Mouse (Mus musculus): Measurements from ENCODE around the gene Zfp398.

Gene Zfp398

DNA sequence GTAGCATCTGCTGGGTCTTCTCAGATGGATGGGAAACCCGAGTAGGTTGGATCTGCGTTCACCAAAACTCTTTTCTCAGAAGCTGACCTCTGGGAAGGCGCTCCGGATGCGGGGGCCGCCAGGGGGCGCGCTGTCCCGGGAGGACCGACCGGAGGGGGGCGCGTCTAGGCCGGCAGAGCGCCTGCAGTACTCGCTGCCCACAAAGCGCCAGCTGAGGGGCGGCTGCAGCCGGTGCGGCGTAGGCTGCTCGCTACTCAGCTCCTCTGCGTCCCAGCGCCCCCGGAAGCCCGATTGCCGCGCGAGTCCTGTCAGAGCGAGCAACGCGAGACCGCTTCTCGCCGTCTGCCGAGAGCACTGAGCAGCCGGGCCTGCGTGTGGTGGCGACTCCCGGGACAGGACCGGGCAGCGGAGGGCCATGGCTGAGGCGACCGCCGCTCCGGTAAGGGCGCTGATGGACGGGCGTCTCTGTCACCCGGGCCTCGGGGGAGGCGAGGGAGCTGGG lies at the start of gene Zfp398:
Zfp398 (plus strand) TSS at position 180 of the 502 bp plus-strand sequence.
- peak; percentile 93 for DNase-seq (ENCODE audit: low read depth, low spot score)

DNA sequence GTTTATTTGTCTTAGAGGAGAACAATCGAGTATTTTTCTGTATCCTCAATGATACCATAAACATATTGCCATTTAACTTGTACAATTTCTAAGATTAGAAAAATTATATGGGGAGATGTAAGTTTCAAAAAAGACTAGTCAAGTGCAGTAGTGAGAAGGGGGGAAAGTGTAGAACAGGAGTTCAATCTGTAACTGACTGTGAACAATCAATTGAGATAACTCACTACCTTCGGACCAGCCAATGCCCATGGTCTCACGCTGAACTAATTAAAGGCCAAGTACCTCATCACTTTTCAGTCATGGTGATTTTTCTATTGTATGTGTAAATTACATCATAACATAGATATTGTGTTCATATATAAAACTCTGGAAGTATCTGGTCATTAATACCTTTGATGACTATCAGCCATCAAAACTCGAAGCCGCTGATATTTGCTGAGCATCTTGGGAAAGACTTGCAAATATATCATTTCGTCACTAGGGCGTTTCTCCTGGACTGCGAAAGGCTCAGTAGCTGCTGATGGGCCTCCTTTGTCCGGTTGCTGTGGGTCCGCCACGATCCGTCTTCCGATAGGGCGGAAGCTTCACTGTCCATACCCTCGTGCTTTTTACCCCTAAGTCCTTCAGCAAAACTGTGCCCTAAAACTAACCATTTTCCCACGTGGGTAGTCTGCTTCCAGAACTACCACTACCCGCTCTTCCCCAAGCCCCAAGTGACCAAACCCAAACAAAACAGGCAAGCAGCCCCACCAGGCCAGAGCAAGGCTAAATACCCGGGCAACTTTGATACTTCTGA lies 47.3 kb upstream of the Zfp398 start:
- DNase-seq (ENCODE audit: low read depth, low spot score): peak; percentile 90

DNA sequence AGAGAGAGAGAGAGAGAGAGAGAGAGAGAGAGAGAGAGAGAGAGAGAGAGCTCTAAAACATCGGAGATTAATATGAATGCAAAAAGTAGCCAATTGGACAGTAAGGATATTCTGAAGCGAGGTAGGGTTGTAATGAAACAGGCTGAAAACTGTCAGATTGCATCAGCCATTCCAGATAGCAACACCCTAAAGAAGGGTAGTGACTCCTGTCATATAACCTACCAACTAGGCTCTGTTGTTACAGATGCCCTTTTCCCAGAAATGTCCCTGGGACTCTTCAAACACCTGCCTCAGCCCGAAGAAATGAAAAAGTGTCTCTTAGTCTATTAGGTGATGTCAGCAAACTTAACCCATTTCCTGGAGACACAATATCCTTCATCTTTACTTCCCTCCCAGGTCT lies 46.6 kb upstream of the Zfp398 start:
- no peak for DNase-seq (ENCODE audit: low read depth, low spot score)

DNA sequence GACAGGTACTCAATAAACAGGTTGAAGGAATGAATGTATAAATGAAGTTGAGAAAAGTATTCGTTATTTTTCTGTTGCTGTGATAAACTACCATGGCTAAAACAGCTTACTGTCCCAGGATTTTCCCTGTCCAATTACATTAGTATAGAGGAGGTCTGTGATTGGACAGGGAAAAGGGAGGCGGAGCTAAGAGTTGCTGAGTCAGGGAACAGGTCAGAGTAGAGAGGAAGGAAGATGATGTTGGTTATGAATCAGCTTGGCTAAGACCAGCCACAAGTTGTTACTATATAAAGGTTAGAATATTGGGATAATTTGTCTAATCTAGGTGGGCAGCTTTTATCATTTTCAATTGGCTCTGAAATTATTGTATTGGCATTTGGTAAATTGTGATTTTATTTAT lies 44.7 kb upstream of the Zfp398 start:
- DNase-seq (ENCODE audit: low read depth, low spot score): no peak

DNA sequence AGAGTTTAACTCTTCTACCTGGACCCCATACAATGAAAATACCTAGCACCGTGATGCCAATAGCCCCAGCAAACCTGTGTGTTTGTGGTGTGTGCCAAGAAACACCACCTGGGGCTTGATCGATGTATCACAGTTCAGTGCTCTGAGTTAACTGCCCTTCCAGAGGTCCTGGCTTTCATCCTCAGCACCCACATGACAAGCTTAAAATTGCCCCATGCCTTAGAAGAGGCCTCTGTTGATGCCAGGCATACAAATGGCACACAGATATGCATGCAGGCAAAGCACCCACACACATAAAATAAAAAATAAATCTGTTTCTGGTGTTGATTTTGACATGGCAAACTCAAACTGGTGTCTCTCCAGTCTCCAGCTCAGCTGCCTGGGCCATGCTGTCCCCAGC lies 42.9 kb upstream of the Zfp398 start:
- DNase-seq (ENCODE audit: low read depth, low spot score): no peak

DNA sequence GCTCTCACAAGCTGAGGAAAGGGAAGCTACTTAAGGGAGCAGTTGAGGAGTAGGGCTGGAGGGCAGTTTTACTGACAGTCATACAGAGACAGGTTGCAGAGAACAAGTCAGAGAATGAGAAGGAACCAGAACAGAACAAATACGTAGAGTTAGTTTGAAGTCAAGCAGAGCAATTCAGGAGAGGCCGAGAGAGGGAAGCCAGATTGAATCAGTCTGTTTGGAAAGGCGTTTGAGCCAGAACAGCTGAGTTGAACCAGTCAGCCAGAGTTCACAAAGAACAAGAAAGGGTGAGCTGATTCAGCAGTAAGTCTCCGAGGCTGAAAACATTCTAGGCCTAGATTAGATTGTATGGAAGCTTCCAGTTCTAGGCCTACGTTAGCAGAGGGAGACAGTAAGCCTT lies 42.2 kb upstream of the Zfp398 start:
- no peak for DNase-seq (ENCODE audit: low read depth, low spot score)

DNA sequence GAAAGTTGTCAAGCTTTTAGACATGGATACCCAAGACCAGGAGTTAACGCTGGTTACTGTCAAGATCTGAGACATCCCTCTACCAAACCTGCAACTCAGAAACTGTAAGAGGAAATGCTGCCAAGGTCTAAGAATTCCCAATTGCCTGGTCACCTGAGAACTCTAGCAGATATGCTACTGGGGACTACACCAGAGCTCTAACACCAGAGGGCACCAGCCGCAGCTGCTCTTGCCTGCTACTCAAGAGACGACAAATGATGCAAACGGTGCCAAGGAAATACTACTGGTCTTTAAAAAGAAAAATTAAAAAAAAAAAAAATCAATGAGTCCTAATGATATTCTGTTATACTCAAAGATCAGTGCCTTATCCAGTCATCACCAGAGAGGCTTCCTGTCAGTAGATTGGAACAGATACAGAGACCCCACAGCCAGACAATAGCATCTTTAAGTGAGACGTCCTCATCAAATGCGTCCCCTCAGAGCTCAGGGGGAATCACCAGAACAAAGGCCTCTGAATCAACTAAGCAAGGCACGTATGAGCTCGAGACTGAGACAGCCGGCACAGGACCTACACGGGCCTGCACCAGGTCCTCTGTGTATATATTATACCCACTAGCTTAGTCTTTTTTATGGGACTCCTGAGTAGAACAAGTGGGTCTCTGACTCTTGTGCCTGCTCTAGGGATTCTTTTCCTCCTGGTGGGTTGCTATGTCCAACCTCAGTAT lies 41.2 kb upstream of the Zfp398 start:
- no peak for DNase-seq (ENCODE audit: low read depth, low spot score)

DNA sequence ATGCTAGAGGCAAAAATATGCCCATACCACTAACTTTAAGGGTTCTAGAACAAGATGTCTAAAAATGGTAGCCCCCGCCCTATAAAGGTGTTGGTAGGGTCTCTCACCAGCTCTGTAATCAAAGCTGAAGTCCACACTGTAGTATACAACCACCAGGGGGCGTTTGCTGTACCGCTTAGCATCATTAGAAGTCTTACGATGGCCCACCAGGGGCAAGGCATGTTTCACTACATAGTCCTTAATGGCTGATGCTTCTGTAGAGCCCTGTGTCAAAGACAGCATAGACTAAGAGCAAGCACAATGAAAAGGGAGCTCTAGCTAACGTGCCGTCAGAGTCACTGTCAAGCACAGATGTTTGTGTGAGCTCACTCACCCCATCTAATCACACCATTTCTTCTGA lies 36.4 kb upstream of the Zfp398 start:
- DNase-seq (ENCODE audit: low read depth, low spot score): peak; percentile 79

DNA sequence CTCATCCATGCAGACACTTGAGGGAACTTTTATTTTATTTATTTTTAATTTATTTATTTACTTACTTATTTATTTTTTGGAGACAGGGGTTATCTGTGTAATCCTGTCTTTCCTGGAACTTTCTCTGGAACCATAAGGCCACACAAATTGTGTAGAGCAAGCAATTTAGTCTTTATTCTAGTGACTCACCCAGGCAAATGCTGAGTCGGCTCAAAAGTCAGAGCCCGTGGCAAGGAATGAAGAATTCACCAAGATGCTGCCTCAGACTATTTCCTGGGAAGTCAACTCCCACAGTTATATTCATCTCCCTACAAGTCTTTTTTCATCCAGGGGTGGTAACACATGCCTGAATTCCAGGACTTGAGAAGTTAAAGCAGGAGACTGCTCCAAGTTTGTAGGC lies 29.9 kb upstream of the Zfp398 start:
- no peak for DNase-seq (ENCODE audit: low read depth, low spot score)

DNA sequence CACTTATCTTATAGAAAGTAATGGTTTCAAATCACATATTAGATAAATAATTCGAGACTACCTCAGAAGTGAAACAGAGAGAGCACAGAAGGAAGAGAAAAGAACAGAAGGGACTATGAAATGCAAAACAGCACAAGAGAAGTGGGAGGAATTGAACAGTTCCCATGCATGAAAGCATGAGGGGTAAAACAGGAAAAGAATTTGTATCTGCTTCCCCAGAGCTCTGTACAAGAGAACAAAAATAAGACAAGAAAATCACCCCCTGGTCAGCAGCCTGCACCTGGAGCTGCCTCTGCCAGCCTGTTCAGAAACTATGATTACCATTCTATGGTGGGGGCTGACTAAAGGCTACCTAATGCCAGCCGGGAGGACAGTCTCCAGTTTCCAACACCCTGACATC lies 28.0 kb upstream of the Zfp398 start:
- no peak for DNase-seq (ENCODE audit: low read depth, low spot score)

DNA sequence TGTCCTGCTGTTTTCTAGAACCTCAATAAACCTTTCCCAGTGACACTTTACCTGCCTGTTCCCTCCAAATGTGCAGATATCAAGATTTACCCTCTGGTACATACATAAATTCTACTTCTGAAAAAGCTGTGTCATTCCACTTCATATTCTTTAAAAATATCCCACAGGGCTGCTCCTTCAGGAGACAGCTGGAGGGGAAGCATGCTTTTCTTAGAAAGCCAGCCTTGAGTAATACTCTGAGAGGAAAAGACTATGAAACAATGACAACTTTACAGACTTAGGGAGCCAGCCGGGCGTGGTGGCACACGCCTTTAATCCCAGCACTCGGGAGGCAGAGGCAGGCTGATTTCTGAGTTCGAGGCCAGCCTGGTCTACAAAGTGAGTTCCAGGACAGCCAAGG lies 26.9 kb upstream of the Zfp398 start:
- no peak for DNase-seq (ENCODE audit: low read depth, low spot score)

DNA sequence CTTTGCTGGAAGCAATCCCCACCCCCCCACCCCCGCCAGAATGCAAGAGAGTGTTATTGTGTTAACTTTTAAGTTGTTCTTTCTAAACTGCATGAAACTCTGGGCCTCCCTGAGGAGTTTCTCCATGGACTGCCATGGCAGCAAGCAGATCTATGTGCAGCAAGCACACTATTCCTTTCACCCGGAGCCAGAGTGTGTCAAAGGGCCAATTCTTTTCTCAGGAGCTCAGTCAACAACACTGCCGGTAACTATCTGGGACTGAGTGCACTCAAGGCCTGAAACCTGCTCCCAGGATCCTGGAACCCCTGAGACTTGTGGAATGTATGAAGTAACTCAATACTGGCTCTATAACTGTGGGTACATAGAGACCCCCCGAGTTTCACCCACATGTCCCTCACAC lies 26.4 kb upstream of the Zfp398 start:
- no peak for DNase-seq (ENCODE audit: low read depth, low spot score)

DNA sequence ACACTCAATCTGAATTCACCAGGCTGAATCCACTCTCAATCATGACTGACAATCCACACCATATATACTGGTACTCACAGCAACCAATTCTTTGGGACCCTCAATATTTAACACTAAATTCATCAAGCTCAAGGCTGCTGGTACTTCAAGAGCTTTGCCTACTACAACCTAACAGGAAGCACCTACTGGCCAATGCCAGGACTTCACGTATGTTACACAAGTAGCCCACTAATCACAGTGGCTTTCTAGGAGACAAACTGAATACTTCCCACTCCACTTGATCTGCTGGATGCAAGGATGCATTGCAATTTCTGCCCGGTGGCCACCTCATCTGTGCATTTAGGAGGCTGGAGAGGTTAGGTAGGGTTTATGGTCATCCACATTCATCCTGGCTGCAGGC lies 25.3 kb upstream of the Zfp398 start:
- no peak for DNase-seq (ENCODE audit: low read depth, low spot score)

DNA sequence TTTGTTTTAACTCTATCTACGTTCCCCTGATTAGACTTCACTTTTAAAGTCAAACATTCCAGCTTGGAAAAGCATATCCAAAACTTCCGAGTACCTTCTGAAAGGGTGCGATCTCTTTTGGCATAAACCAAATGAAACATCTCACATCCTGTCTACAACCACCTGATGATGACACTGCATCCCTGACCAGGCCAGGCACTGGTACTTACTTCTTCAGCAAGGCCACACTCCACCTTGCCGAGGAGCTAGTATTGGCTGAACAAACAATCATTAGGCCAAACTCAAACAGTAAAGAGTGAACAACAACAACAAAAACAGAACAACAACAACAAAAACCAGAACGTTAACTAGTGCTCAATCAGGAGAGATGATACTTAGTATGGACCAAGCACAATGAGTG lies 24.1 kb upstream of the Zfp398 start:
- DNase-seq (ENCODE audit: low read depth, low spot score): no peak

DNA sequence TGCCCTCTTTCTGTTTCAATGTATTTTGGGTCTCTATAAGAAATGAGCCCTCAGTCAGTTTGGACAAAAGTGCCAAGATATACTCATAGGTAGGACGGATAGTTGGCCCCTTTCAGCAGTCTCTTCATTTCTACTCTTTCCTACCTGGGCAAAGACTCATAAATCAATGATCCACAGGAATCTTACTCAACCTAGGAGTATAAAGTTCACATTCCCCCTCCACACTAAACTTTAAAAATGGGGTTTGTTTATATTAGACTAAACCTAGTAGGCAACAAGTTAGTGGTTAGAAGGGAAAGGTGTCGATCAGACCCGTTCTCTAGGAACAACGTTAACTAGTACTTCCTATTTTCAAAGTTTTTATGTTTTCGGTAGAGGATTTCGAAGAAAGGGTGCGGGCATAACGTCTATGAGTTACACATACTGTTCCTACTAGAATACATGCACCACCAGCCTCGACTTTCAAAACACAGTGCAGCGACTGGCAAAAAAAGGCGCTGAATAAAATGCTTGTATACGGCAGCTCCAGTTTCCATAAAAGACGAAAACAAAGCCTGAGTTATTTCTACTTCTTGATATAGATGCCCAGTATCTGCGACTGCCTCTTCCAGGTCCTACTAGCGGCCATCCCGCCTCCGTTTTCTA lies 23.1 kb upstream of the Zfp398 start:
- DNase-seq (ENCODE audit: low read depth, low spot score): no peak

DNA sequence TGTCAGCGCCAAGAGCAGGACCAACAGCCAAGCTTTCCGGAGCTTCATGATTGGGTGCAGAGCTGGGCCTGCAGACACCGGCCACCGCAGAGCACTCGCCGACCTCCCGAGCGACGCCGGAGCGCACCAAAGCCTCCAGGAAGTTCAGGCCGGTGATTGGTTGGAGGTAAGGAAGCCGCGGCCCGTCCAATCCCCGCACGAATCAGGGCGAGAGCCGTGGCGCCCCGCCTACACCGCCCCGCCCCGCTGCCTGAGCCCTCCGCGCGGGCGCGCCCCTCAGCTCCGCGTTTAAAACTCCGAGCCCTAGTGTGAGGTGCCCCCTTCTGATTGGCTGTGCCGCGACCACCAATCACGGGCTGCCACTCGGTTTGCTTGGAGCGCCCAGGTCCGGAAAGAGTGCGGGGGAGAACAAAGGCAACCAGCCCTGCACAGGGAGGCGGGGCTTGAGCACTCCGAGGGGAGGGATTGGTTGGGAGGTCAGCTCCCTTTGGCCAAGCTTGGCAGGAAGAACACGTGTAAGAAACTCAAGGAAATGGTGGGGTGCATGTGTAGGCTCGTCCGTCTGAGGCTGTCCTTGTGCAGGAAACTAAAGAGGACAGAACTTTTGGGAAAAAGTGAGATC lies 22.1 kb upstream of the Zfp398 start, which contains the start of gene Pdia4:
Pdia4 (minus strand) TSS at position 174 of the 622 bp plus-strand sequence.
- peak; percentile 99 for DNase-seq (ENCODE audit: low read depth, low spot score)

DNA sequence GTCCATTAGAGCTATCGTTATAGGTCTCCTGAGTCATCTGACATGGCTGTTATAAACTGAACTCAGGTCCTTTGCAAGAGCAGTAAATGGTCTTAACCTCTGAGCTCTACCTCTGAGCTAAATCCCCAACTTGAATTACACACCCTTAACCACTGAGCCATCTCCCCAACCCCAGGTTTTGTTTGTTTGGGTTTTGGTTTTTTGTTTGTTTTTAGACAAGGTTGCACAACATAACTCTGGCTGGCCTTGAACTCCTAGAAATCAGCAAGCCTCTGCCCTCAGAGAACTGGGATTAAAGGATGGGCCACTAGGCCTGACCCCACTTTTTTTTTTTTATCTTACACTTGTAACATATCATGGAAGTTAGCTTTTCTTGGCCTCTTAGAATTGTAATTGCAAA lies 19.3 kb upstream of the Zfp398 start:
- no peak for DNase-seq (ENCODE audit: low read depth, low spot score)

DNA sequence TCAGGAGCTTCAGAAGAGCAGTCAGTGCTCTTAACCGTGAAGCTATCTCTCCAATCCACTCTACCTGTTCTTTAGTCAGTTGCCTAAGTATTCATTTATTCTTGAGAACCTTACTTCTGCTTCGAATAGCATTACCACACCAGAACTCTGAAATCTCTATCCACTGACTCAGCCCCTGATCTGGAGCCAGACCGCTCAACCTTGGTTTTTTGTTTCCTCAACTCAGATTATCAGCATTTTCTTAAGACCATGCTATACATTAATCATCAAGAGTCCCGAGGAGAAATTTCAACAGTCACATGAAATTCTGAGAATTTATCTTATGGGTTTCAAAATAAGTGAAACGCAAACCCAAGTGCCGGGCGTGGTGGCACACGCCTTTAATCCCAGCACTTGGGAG lies 16.7 kb upstream of the Zfp398 start:
- DNase-seq (ENCODE audit: low read depth, low spot score): no peak

DNA sequence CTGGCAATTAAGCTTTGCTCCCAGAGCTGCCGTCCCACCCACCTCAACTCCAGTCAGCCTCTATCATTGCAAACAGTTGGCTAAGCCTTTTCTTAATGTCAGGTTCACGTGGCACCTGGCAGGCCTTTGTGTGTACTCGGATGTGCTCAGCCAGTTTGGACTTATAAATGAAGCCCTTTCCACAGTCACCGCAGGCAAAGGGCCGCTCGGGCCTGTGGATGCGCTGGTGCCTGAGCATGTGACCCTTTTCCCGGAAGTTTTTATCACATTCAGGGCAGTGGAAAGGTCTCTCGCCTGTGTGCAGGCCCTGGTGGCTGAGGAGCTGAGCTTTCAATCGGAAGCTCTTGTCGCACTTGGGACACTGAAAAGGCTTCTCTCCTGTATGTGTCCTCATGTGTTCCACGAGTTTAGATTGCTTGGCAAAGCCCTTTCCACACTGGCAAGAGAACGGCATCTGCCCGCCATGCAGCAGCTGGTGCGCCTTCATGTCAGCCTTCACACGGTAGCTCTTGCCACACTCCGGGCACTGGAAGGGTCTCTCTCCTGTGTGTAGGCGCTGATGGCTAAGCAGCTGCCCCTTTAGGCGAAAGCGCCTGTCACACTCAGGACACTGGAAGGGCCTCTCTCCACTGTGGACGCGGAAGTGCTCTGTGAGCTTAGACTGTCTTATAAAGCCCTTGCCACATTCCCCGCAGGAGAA lies 15.7 kb upstream of the Zfp398 start:
- DNase-seq (ENCODE audit: low read depth, low spot score): no peak

DNA sequence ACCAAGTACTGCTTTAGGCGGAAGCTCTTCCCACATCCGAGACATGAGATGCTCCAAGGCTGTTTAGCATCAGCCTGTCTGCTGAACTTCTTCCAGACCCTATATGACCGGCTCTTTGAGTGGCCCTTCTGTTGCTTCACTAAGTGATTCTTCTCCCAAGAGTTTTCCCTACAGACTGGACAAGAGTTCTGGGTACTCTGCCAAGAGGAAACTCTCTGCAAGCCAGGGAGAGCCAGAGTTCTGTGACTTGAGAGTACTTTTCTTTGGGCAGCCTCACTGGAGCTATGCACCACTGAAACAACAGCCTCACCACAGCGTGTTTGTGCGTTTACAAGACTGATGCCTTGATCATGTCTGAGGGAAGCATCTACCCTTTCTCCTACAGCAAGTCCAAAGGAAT lies 14.2 kb upstream of the Zfp398 start:
- DNase-seq (ENCODE audit: low read depth, low spot score): no peak

DNA sequence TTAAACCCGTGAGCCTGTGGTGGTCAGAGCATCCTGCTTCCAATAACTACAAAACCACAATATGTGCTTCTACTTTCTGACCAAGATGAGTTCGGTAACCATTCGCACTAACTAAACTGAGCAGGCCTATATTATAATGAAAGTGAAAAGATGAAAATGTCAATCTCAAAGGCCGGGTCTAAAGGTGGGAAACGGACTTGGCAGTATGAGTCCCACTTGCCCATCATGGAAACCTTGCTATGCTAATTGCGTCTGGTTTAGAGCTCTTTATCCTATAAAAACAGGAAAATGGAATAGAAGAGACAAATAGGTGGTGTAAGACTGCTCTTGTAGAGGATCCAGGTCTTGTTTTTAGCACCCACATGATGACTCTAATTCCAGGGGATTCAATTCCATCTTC lies 13.7 kb upstream of the Zfp398 start:
- no peak for DNase-seq (ENCODE audit: low read depth, low spot score)

All from forelimb bud, embryonic 11.5 days (tissue).